Mouse (Mus musculus): ENCODE results near the gene Hist2h2be.

GRCm38 (mm10) chr3:96264404-96264949, 43.6 kb downstream of the Hist2h2be start:
- TF ChIP-seq CTCF (IDR thresholded peaks at IDR 0.05; ENCODE audit: borderline replicate concordance, control insufficient read depth, extremely low read depth, insufficient read depth, low read length, poor library complexity) (no peak), POLR2A (IDR thresholded peaks at IDR 0.05; ENCODE audit: control insufficient read depth, extremely low read depth, insufficient read depth, low read length, poor library complexity) (no peak)

Measured in thymus, adult 2 months (tissue).